Mouse (Mus musculus) heart, adult 2 months (tissue): ENCODE results near the gene Mark2.

Experiments
- CTCF ChIP-seq: fragments of 200-600 bp; IDR thresholded peaks from 2 replicates; pipeline ENCODE4 v1.8.1; 2022; ENCODE audit warnings: antibody characterized with exemption, mild to moderate bottlenecking, moderate library complexity
- EP300 ChIP-seq: fragments of 200-500 bp; IDR thresholded peaks from 2 replicates; pipeline ENCODE4 v1.6.1; 2011; ENCODE audit warnings: low read depth, low read length, control low read depth; ENCODE audit not compliant: insufficient read depth
- POLR2A ChIP-seq: fragments of 200-500 bp; IDR thresholded peaks from 2 replicates; pipeline ENCODE4 v1.6.1; 2011; ENCODE audit warnings: mild to moderate bottlenecking, low read depth, low read length, control low read depth; ENCODE audit not compliant: insufficient read depth

GRCm38 (mm10) chr19:7291958-7292709, 49.5 kb downstream of the Mark2 start:
- TF ChIP-seq CTCF (no peak), EP300 (no peak), POLR2A (no peak)
